Mouse (Mus musculus) spleen, adult 2 months (tissue): Measurements from ENCODE around the gene Bbs2. TPM values are rescaled to one million over a fixed set of nuclear protein-coding genes. Genes with fewer than 3 reads are reported as not detected.

Experiments used
- DNase-seq, 2 experiments: peaks; one replicate each; pipeline versions ENCODE4 v3.0.0 to v3.0.0-alpha.2; 2012 to 2021; ENCODE audit warnings: low spot score in 2 of 2, low read depth in 1 of 2
- H3K27ac ChIP-seq: fragments of 200-500 bp; 2 replicates; pipeline ENCODE4 v1.5.1; 2012; ENCODE audit warnings: low read length, inconsistent platforms; ENCODE audit not compliant: insufficient read depth
- H3K27me3 ChIP-seq: fragments of 200-500 bp; 2 replicates; pipeline ENCODE4 v1.6.1; 2012; ENCODE audit warnings: mild to moderate bottlenecking, moderate library complexity, low read length, inconsistent platforms; ENCODE audit not compliant: control insufficient read depth, insufficient read depth
- H3K36me3 ChIP-seq: fragments of 200-500 bp; 2 replicates; pipeline ENCODE4 v1.6.1; 2012; ENCODE audit warnings: mild to moderate bottlenecking, low read length, inconsistent platforms; ENCODE audit not compliant: control insufficient read depth, insufficient read depth
- H3K4me1 ChIP-seq: fragments of 200-500 bp; 2 replicates; pipeline ENCODE4 v1.6.1; 2011; ENCODE audit warnings: inconsistent platforms; ENCODE audit not compliant: control insufficient read depth, insufficient read depth, insufficient read length
- H3K4me3 ChIP-seq: fragments of 200-500 bp; 2 replicates; pipeline ENCODE4 v1.5.1; 2011; ENCODE audit warnings: mild to moderate bottlenecking, inconsistent platforms; ENCODE audit not compliant: insufficient read depth, insufficient read length; ENCODE audit errors: extremely low read depth
- CTCF ChIP-seq: fragments of 200-500 bp; IDR thresholded peaks from 2 replicates; pipeline ENCODE4 v1.5.1; 2011; ENCODE audit warnings: mild to moderate bottlenecking, inconsistent platforms; ENCODE audit not compliant: insufficient read depth, insufficient read length, insufficient replicate concordance; ENCODE audit errors: extremely low read depth
- POLR2A ChIP-seq: fragments of 200-500 bp; IDR thresholded peaks from 2 replicates; pipeline ENCODE4 v1.6.1; 2011; ENCODE audit warnings: low read depth, low read length, inconsistent platforms
- WGBS: fragments of 180-500 bp; shearing (Covaris S2); methylation state at CpG from one replicate; pipeline ENCODE4 v1.1.7; 2018; 5-methylcytosine and 5-hydroxymethylcytosine counted together
- polyA plus RNA-seq: library from polyadenylated mRNA; depleted of rRNA; stranded (reverse); fragments of >200 nt; gene quantifications from 2 replicates; pipeline ENCODE4 v1.2.3, GENCODE M21; 2012

The Bbs2 gene
- polyA plus RNA-seq, 1 experiment = 12.1 TPM

DNA sequence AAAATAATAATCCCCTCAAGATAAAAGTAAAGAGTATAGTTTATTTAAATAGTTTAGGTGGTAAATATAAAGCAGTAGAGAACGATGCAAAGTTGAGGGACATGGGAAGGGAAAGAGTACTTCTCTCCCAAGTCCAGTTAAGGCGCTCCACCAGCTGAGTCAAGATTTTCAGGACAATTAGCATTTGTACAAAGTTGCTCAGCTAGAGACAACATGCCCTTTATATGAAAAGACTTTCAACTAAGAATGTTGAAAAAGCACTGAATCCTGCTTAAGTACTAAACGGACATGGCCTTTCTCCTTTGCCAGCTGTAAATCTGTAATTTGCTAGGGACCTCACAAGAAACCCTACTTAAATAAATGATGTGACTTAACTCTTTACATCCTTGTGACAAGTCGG is 268 bp upstream of the Bbs2 start:
- H3K27ac ChIP-seq = no peak overlapping the region
- H3K4me3 ChIP-seq = no peak overlapping the region
- DNase-seq = no peak
- H3K36me3 ChIP-seq = no peaks in the 10 kb centered on the region
- WGBS = 74% methylated on average over 4 of the region's 4 CpGs
- peaks cover 2% of the 10 kb centered on the region; the same call in 1 of the 2 replicates for H3K4me1 ChIP-seq
- no peak for TF ChIP-seq CTCF
- no peak for TF ChIP-seq POLR2A
- no peaks in the 10 kb centered on the region for H3K27me3 ChIP-seq

- no peak overlapping the region for H3K4me3 ChIP-seq
- 92% methylated on average over 6 of the region's 6 CpGs for WGBS
Observed at GRCm38 (mm10) chr8:94094281-94094680, 4.4 kb downstream of the Bbs2 start.

GRCm38 (mm10) chr8:94092848-94093247 is 5.9 kb downstream of the Bbs2 start:
- Histone ChIP-seq H3K27me3 (no peaks in the 10 kb centered on the region), H3K4me3 (no peak overlapping the region), H3K27ac (no peak overlapping the region), H3K36me3 (no peaks in the 10 kb centered on the region), H3K4me1 (peaks cover 2% of the 10 kb centered on the region; the same call in 1 of the 2 replicates)
- 83% methylated on average over 9 of the region's 9 CpGs for WGBS
- no peak for DNase-seq
- TF ChIP-seq CTCF = no peak
- TF ChIP-seq POLR2A = no peak

More at GRCm38 (mm10) chr8:94094281-94094680, 4.4 kb downstream of the Bbs2 start:
- Histone ChIP-seq H3K36me3 (no peaks in the 10 kb centered on the region), H3K27me3 (no peaks in the 10 kb centered on the region), H3K4me1 (peaks cover 2% of the 10 kb centered on the region; the same call in 1 of the 2 replicates), H3K27ac (no peak overlapping the region)
- no peak for DNase-seq
- TF ChIP-seq POLR2A (no peak), CTCF (no peak)

DNA sequence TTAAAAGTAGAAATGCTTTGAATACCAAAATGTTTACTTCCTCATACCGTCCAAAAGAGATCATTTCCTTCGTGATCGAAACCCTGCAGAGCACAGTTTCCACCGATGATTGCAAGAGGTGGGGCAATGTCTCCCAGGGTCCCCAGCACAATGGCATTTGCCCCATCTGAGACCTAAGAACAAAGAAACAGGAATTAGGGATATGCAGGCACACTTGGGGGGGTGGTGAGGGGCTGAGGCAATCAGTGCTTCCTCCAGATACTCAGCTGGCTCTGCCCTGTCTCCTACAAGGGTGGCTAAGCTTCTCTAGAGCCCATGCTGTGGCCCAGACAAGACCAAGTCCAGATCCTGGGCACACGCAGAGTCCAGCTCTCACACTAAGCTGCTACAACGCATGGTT is 9.0 kb downstream of the Bbs2 start:
- H3K4me1 ChIP-seq = no peaks in the 10 kb centered on the region; the same call in 1 of the 2 replicates
- DNase-seq = no peak
- no peak overlapping the region for H3K4me3 ChIP-seq
- H3K36me3 ChIP-seq = no peaks in the 10 kb centered on the region
- no peak for TF ChIP-seq CTCF
- 62% methylated on average over 6 of the region's 6 CpGs for WGBS
- no peaks in the 10 kb centered on the region for H3K27me3 ChIP-seq
- no peak overlapping the region for H3K27ac ChIP-seq

GRCm38 (mm10) chr8:94087964-94088363 is 10.8 kb downstream of the Bbs2 start:
- Histone ChIP-seq H3K4me3 (no peak overlapping the region), H3K27me3 (no peaks in the 10 kb centered on the region), H3K27ac (no peak overlapping the region), H3K36me3 (no peaks in the 10 kb centered on the region), H3K4me1 (no peaks in the 10 kb centered on the region; the same call in 1 of the 2 replicates)
- DNase-seq = no peak
- TF ChIP-seq CTCF (no peak), POLR2A (no peak)
- 95% methylated on average over 9 of the region's 9 CpGs for WGBS

GRCm38 (mm10) chr8:94076461-94077192 is 22.1 kb downstream of the Bbs2 start:
- 77% methylated on average over 12 of the region's 12 CpGs for WGBS
- H3K36me3 ChIP-seq = no peaks in the 10 kb centered on the region; the same call in 1 of the 2 replicates
- H3K27me3 ChIP-seq = no peaks in the 10 kb centered on the region
- TF ChIP-seq CTCF = no peak
- no peak for TF ChIP-seq POLR2A
- no peaks in the 10 kb centered on the region for H3K4me1 ChIP-seq
- no peak overlapping the region for H3K4me3 ChIP-seq
- H3K27ac ChIP-seq = no peak overlapping the region
- DNase-seq = no peak

- WGBS = 92% methylated on average over 7 of the region's 7 CpGs
- Histone ChIP-seq H3K36me3 (peaks cover 11% of the 10 kb centered on the region), H3K4me1 (no peaks in the 10 kb centered on the region), H3K27ac (no peak overlapping the region), H3K27me3 (no peaks in the 10 kb centered on the region), H3K4me3 (no peak overlapping the region)
- no peak for DNase-seq
- TF ChIP-seq POLR2A = no peak
- no peak for TF ChIP-seq CTCF
Observed at GRCm38 (mm10) chr8:94068793-94069192, 29.9 kb downstream of the Bbs2 start.
